Mouse (Mus musculus) liver, postnatal 0 days (tissue): ENCODE results near the gene Lama4. TPM values are rescaled to one million over a fixed set of nuclear protein-coding genes. Genes with fewer than 3 reads are reported as not detected.

Source experiments
- ATAC-seq: fragments of 200-750 bp; cut with Nextera tagmentation; 2 replicates; pipeline ENCODE4 v1.8.0; 2017; ENCODE audit warnings: mild to moderate bottlenecking, moderate library complexity
- DNase-seq: peaks from one replicate; pipeline ENCODE4 v3.0.0-alpha.2; 2016
- H3K27ac ChIP-seq: fragments of 300-500 bp; sonication (generic); 2 replicates; pipeline ENCODE4 v1.5.1; 2014; ENCODE audit warnings: antibody characterized with exemption, moderate library complexity, mild to moderate bottlenecking, low read depth
- H3K27me3 ChIP-seq: fragments of 300-500 bp; sonication (generic); 2 replicates; pipeline ENCODE4 v1.6.1; 2014; ENCODE audit warnings: low read length, control low read depth, mixed read lengths; ENCODE audit not compliant: insufficient read depth
- H3K36me3 ChIP-seq: fragments of 300-500 bp; sonication (generic); replicated peaks from 2 replicates; pipeline ENCODE4 v1.6.1; 2014; ENCODE audit warnings: mild to moderate bottlenecking, control low read depth, low read length, moderate library complexity, mixed read lengths; ENCODE audit not compliant: insufficient read depth
- H3K4me1 ChIP-seq: fragments of 300-500 bp; sonication (generic); 2 replicates; pipeline ENCODE4 v1.6.1; 2014; ENCODE audit warnings: antibody characterized with exemption, mild to moderate bottlenecking, control low read depth; ENCODE audit not compliant: insufficient read depth
- H3K4me2 ChIP-seq: fragments of 300-500 bp; sonication (generic); 2 replicates; pipeline ENCODE4 v1.6.1; 2014; ENCODE audit warnings: low read depth, mild to moderate bottlenecking, low read length, moderate library complexity, mixed read lengths
- H3K4me3 ChIP-seq: fragments of 300-500 bp; sonication (generic); 2 replicates; pipeline ENCODE4 v1.5.1; 2014; ENCODE audit warnings: low read depth, low read length
- H3K9ac ChIP-seq: fragments of 300-500 bp; sonication (generic); replicated peaks from 2 replicates; pipeline ENCODE4 v1.6.1; 2014; ENCODE audit warnings: mild to moderate bottlenecking, moderate library complexity
- H3K9me3 ChIP-seq: fragments of 300-500 bp; sonication (generic); 2 replicates; pipeline ENCODE4 v1.6.1; 2016; ENCODE audit warnings: mild to moderate bottlenecking, control low read depth, low read length, mixed read lengths
- CTCF ChIP-seq: sonication (generic); IDR thresholded peaks from 2 replicates; pipeline ENCODE4 v1.5.1; 2016; ENCODE audit warnings: antibody characterized with exemption, low read depth
- EP300 ChIP-seq: IDR thresholded peaks from 2 replicates; pipeline ENCODE4 v1.6.1; 2016; ENCODE audit warnings: antibody characterized with exemption, low read depth, mild to moderate bottlenecking
- WGBS: fragments of 180-500 bp; shearing (Covaris S2); extraction: QIAGEN DNeasy Blood & Tissue Kit; methylation state at CpG from one replicate; pipeline ENCODE4 v1.1.7; 2014; ENCODE audit not compliant: insufficient replicate concordance; 5-methylcytosine and 5-hydroxymethylcytosine counted together
- polyA plus RNA-seq: library from polyadenylated mRNA; unstranded; fragments of >200 nt; fragmentation: Nextera tagmentation; extraction: Ambion mirVana; gene quantifications from 2 replicates; pipeline ENCODE4 v1.2.1, GENCODE M21; 2015

The Lama4 gene
- polyA plus RNA-seq, 1 experiment from 2014 or later = 2.4 TPM

DNA sequence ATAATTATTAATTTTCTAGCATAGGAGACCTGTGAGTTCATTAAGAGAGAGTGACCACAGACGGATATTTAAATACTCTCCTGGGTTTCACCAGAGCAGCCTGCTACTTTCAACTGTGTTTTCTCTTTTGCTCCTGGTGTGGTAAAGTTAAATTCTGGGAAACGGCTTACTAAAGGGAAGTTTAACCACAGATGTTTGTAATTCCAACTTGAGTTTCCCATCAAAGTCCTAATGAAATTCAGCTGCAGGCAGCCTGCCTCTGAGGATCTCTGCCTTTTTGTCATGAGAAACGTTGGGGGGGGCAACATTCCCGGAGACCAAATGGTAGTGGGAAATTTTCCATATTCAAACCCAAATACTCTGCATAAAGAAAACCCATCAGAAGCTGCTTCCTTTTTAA is 7.7 kb downstream of the Lama4 start:
- no peak for TF ChIP-seq EP300
- TF ChIP-seq CTCF = no peak
- H3K4me3 ChIP-seq = no peak overlapping the region
- H3K4me1 ChIP-seq = no peaks in the 10 kb centered on the region
- no peak overlapping the region for H3K27ac ChIP-seq
- no peak overlapping the region for H3K4me2 ChIP-seq
- no peak overlapping the region for H3K9ac ChIP-seq
- H3K27me3 ChIP-seq = no peaks in the 10 kb centered on the region
- 59% methylated on average over 4 of the region's 4 CpGs for WGBS
- ATAC-seq (no peak), DNase-seq (no peak)
- H3K9me3 ChIP-seq = no peaks in the 10 kb centered on the region
- no peaks in the 10 kb centered on the region for H3K36me3 ChIP-seq

DNA sequence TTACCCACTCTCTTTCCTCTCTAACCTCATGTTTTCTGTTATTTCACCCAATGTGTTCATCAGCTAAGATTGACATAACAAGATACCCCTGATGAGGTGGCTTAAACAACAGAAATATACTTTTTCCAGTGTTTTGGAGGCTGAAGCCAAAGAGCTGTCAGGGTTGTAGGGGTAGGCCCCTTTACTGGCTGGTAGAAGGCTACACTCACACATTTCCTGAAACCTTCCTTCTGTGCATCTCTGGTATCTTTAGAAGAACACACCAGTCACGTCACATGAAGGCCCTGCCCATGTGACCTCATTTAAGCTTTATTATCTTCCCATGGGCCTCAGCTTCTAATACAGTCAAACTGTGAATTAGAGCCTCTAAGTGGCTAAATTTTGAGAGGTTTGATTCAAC is 12.9 kb downstream of the Lama4 start:
- Histone ChIP-seq H3K4me2 (no peak overlapping the region), H3K4me3 (no peak overlapping the region), H3K9me3 (no peaks in the 10 kb centered on the region), H3K36me3 (no peaks in the 10 kb centered on the region), H3K27ac (no peak overlapping the region), H3K9ac (no peak overlapping the region), H3K27me3 (no peaks in the 10 kb centered on the region), H3K4me1 (no peaks in the 10 kb centered on the region)
- DNase-seq = no peak
- no peak for ATAC-seq
- WGBS = 51% methylated on average over 1 of the region's 1 CpGs
- TF ChIP-seq CTCF (no peak), EP300 (no peak)

DNA sequence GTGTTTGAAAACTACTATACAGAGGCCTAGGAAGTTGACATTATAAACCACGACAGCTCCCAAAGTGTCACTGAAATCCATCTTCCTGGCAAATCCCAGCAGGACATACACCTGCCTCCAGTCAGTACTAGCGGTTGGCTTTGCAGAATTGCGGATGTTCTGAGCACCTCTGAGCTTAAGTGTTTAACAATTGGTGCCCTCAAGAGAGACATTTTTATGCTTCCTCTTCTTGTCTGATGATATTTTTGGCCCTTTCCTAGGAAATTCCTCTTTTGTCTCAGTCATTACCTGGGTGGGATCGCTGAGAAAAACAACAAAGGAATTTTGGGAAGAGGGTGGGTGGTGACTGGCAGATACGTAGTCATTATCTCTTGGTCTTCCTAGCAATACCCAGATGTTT is 14.4 kb downstream of the Lama4 start:
- H3K9ac ChIP-seq = no peak overlapping the region
- TF ChIP-seq CTCF = no peak
- TF ChIP-seq EP300 = no peak
- no peak overlapping the region for H3K4me3 ChIP-seq
- WGBS = 64% methylated on average over 5 of the region's 5 CpGs
- peaks cover 5% of the 10 kb centered on the region; the same call in 1 of the 2 replicates for H3K4me1 ChIP-seq
- H3K9me3 ChIP-seq = no peaks in the 10 kb centered on the region
- DNase-seq = no peak
- no peak for ATAC-seq
- no peak overlapping the region for H3K4me2 ChIP-seq
- no peaks in the 10 kb centered on the region for H3K36me3 ChIP-seq
- no peak overlapping the region for H3K27ac ChIP-seq
- no peaks in the 10 kb centered on the region for H3K27me3 ChIP-seq

GRCm38 (mm10) chr10:38980980-38981379 is 15.7 kb downstream of the Lama4 start:
- no peak overlapping the region for H3K4me3 ChIP-seq
- H3K4me1 ChIP-seq = peaks cover 5% of the 10 kb centered on the region; the same call in 1 of the 2 replicates
- ATAC-seq (no peak), DNase-seq (no peak)
- WGBS = 49% methylated on average over 3 of the region's 3 CpGs
- H3K9ac ChIP-seq = no peak overlapping the region
- no peaks in the 10 kb centered on the region for H3K36me3 ChIP-seq
- no peak overlapping the region for H3K27ac ChIP-seq
- no peaks in the 10 kb centered on the region for H3K27me3 ChIP-seq
- no peak overlapping the region for H3K4me2 ChIP-seq
- no peak for TF ChIP-seq CTCF
- H3K9me3 ChIP-seq = no peaks in the 10 kb centered on the region

- Histone ChIP-seq H3K9ac (no peak overlapping the region), H3K27ac (no peak overlapping the region), H3K27me3 (no peaks in the 10 kb centered on the region), H3K36me3 (no peaks in the 10 kb centered on the region), H3K9me3 (no peaks in the 10 kb centered on the region), H3K4me2 (no peak overlapping the region), H3K4me1 (peaks cover 5% of the 10 kb centered on the region; the same call in 1 of the 2 replicates), H3K4me3 (no peak overlapping the region)
- DNase-seq (no peak), ATAC-seq (no peak)
- 59% methylated on average over 4 of the region's 4 CpGs for WGBS
- TF ChIP-seq CTCF = no peak
- no peak for TF ChIP-seq EP300
Measured at GRCm38 (mm10) chr10:38984358-38985075, 19.2 kb downstream of the Lama4 start.

GRCm38 (mm10) chr10:38986053-38986452 is 20.7 kb downstream of the Lama4 start:
- Histone ChIP-seq H3K4me1 (peaks cover 5% of the 10 kb centered on the region; the same call in 1 of the 2 replicates), H3K27ac (no peak overlapping the region), H3K4me2 (no peak overlapping the region), H3K9me3 (no peaks in the 10 kb centered on the region), H3K9ac (no peak overlapping the region), H3K4me3 (no peak overlapping the region), H3K27me3 (no peaks in the 10 kb centered on the region), H3K36me3 (no peaks in the 10 kb centered on the region)
- WGBS = 68% methylated on average over 3 of the region's 3 CpGs
- ATAC-seq (no peak), DNase-seq (no peak)
- TF ChIP-seq CTCF = no peak
